Mouse (Mus musculus) kidney, embryonic 16.5 days (tissue): ENCODE measurements around the gene B3galt2. TPM values are rescaled to one million over a fixed set of nuclear protein-coding genes. Genes with fewer than 3 reads are reported as not detected.

Source experiments
- ATAC-seq: fragments of 200-750 bp; cut with Nextera tagmentation; 2 replicates; pipeline ENCODE4 v1.8.0; 2017; ENCODE audit warnings: moderate TSS enrichment; ENCODE audit not compliant: low FRiP score, low TSS enrichment
- H3K27ac ChIP-seq: fragments of 300-500 bp; sonication (generic); 2 replicates; pipeline ENCODE4 v1.5.1; 2014; ENCODE audit warnings: low read length
- H3K27me3 ChIP-seq: fragments of 300-500 bp; sonication (generic); 2 replicates; pipeline ENCODE4 v1.6.1; 2014; ENCODE audit warnings: low read length, control low read depth, mixed read lengths; ENCODE audit not compliant: insufficient read depth
- H3K36me3 ChIP-seq: fragments of 300-500 bp; sonication (generic); 2 replicates; pipeline ENCODE4 v1.6.1; 2014; ENCODE audit warnings: low read length, control low read depth, mixed read lengths; ENCODE audit not compliant: insufficient read depth
- H3K4me1 ChIP-seq: fragments of 300-500 bp; sonication (generic); 2 replicates; pipeline ENCODE4 v1.6.1; 2014; ENCODE audit warnings: low read length, control low read depth, mixed read lengths; ENCODE audit not compliant: insufficient read depth
- H3K4me2 ChIP-seq: fragments of 300-500 bp; sonication (generic); replicated peaks from 2 replicates; pipeline ENCODE4 v1.6.1; 2014; ENCODE audit warnings: low read depth, low read length
- H3K4me3 ChIP-seq: fragments of 300-500 bp; sonication (generic); 2 replicates; pipeline ENCODE4 v1.5.1; 2014; ENCODE audit warnings: mild to moderate bottlenecking, low read length
- H3K9ac ChIP-seq: fragments of 300-500 bp; sonication (generic); replicated peaks from 2 replicates; pipeline ENCODE4 v1.6.1; 2014; ENCODE audit warnings: low read length
- H3K9me3 ChIP-seq: fragments of 300-500 bp; sonication (generic); 2 replicates; pipeline ENCODE4 v1.6.1; 2016; ENCODE audit warnings: low read length, control low read depth
- WGBS: fragments of 180-500 bp; shearing (Covaris S2); extraction: QIAGEN DNeasy Blood & Tissue Kit; methylation state at CpG from one replicate; pipeline ENCODE4 v1.1.7; 2014; 5-methylcytosine and 5-hydroxymethylcytosine counted together
- polyA plus RNA-seq: library from polyadenylated mRNA; unstranded; fragments of >200 nt; fragmentation: Nextera tagmentation; extraction: Ambion mirVana; gene quantifications from 2 replicates; pipeline ENCODE4 v1.2.1, GENCODE M21; 2015

The B3galt2 gene
- polyA plus RNA-seq, 1 experiment from 2014 or later = 0.22 TPM

GRCm38 (mm10) chr1:143701736-143702135 lies 61.3 kb downstream of the B3galt2 start:
- no peak for ATAC-seq
- WGBS = 1% methylated on average over 13 of the region's 13 CpGs
- H3K27me3 ChIP-seq = no peaks in the 10 kb centered on the region
- peak overlapping the region; percentile 83 for H3K4me3 ChIP-seq
- H3K4me2 ChIP-seq = peak overlapping the region; percentile 60
- H3K9ac ChIP-seq = peak overlapping the region; percentile 89
- peak overlapping the region; percentile 93 for H3K27ac ChIP-seq
- H3K36me3 ChIP-seq = peaks cover 5% of the 10 kb centered on the region
- 0 out of 2 replicates have a peak, but pooled peaks cover 3% of the 10 kb centered on the region for H3K4me1 ChIP-seq
- H3K9me3 ChIP-seq = no peaks in the 10 kb centered on the region

GRCm38 (mm10) chr1:143702141-143702740 lies 61.8 kb downstream of the B3galt2 start:
- no peaks in the 10 kb centered on the region for H3K27me3 ChIP-seq
- H3K9me3 ChIP-seq = no peaks in the 10 kb centered on the region
- 0 out of 2 replicates have a peak, but pooled peaks cover 3% of the 10 kb centered on the region for H3K4me1 ChIP-seq
- peak overlapping the region; percentile 93 for H3K27ac ChIP-seq
- peak overlapping the region; percentile 83 for H3K4me3 ChIP-seq
- under 1% methylated on average over 36 of the region's 48 CpGs for WGBS
- peak overlapping the region; percentile 60 for H3K4me2 ChIP-seq
- peak; percentile 73 for ATAC-seq
- H3K9ac ChIP-seq = peak overlapping the region; percentile 89
- H3K36me3 ChIP-seq = peaks cover 5% of the 10 kb centered on the region

- H3K27me3 ChIP-seq = no peaks in the 10 kb centered on the region
- H3K9ac ChIP-seq = peak within 1 kb of the TSS; percentile 89
- peak within 1 kb of the TSS; percentile 83 for H3K4me3 ChIP-seq
- H3K4me1 ChIP-seq = 0 out of 2 replicates have a peak, but pooled peaks cover 3% of the 10 kb centered on the region
- peak; percentile 100 for ATAC-seq
- H3K4me2 ChIP-seq = peak within 1 kb of the TSS; percentile 85
- 0% methylated on average over 62 of the region's 74 CpGs for WGBS
- H3K9me3 ChIP-seq = no peaks in the 10 kb centered on the region
- peak within 1 kb of the TSS; percentile 93 for H3K27ac ChIP-seq
- H3K36me3 ChIP-seq = peaks cover 5% of the 10 kb centered on the region
These were observed 62.3 kb downstream of the B3galt2 start, which contains the start of gene Cdc73 for GRCm38 (mm10) chr1:143702741-143703262. Gene Cdc73 (minus strand): TSS chr1:143702893.

Other genes with a start within 250 kb of the B3galt2 start
- 11.5 and 18.5 TPM in 2 replicates for gene Cdc73, start 62.2 kb downstream of the B3galt2 start, polyA plus RNA-seq
- 76.0 and 85.4 TPM in 2 replicates for gene Glrx2, start 75.7 kb downstream of the B3galt2 start, polyA plus RNA-seq
- 16.2 and 18.1 TPM in 2 replicates for gene Trove2, start 136.4 kb downstream of the B3galt2 start, polyA plus RNA-seq
- 88.5 and 99.1 TPM in 2 replicates for gene Uchl5, start 136.6 kb downstream of the B3galt2 start, polyA plus RNA-seq